Mouse (Mus musculus) kidney, adult 2 months (tissue): ENCODE measurements around the gene Rad51b.

Experiments
- CTCF ChIP-seq: fragments of 200-500 bp; conservative IDR thresholded peaks from 2 replicates; pipeline ENCODE4 v1.5.1; 2011; ENCODE audit warnings: low read depth, mild to moderate bottlenecking, control low read depth, low read length, moderate library complexity, mixed read lengths; ENCODE audit not compliant: insufficient read depth, insufficient read length
- POLR2A ChIP-seq: fragments of 200-500 bp; IDR thresholded peaks from one replicate; pipeline ENCODE4 v1.6.1; 2011; ENCODE audit warnings: low read depth, low read length, control low read depth

DNA sequence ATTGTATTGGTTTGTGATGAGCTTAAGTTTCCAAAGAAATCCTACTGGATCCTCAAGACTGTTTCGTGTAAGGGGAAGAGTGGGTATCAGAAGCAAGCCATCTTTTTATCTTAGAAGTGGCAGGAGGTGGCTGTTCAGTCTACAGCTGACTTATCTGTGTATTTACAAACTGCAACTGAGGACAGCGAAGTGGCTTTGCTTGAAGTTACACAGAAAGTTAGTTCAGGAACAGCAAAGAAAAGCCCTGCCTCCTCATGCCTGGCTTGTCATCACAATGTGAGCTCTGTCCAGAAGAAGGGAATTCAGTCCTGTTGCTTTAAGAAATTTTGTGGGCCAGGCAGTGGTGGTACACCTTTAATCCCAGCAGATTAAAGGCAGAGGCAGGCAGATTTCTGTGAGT is 314.6 kb downstream of the Rad51b start:
- TF ChIP-seq CTCF (no peak), POLR2A (no peak)
